8 mouse cellular contexts compared by ENCODE assay signal in genomic region chr4:87359483-87359882, GRCm38 (mm10).
DNase-seq lines count a peak whose midpoint lies in the region.

No protein-coding gene starts in this region.

- 39% methylated on average over 9 of the region's 9 CpGs for WGBS in heart, embryonic 10.5 days
- 50% methylated on average over 9 of the region's 9 CpGs for WGBS in embryonic facial prominence, embryonic 10.5 days

- 0 out of 2 replicates have a peak overlapping the region, but pooled peaks have one; percentile 22 for H3K27ac ChIP-seq in heart, embryonic 10.5 days
- H3K27ac ChIP-seq in embryonic facial prominence, embryonic 10.5 days (replicated peaks) = no peak overlapping the region

- no peaks in the 10 kb centered on the region for H3K9me3 ChIP-seq in heart, embryonic 10.5 days
- H3K9me3 ChIP-seq in embryonic facial prominence, embryonic 10.5 days = no peaks in the 10 kb centered on the region

- intact Hi-C loops in heart, postnatal 25 days (cut with DNase I) = no loop called here

- H3K36me3 ChIP-seq in heart, embryonic 10.5 days = no peaks in the 10 kb centered on the region
- no peaks in the 10 kb centered on the region for H3K36me3 ChIP-seq in embryonic facial prominence, embryonic 10.5 days (replicated peaks)

- DNase-seq in heart, embryonic 10.5 days (ENCODE audit: low spot score) = peak; percentile 77
- DNase-seq in heart, postnatal 25 days (ENCODE audit: low spot score) = no peak
- peak; percentile 66 for DNase-seq in adrenal gland, postnatal 10 days
- peak; percentile 43 for DNase-seq in embryonic facial prominence, embryonic 10.5 days (ENCODE audit: low spot score)
- DNase-seq in kidney, postnatal 10 days = peak; percentile 76
- peak; percentile 23 to 31 for DNase-seq in lung, adult 18-20 months
- DNase-seq in right cerebral cortex, postnatal 4 days = peak; percentile 51
- DNase-seq in urinary bladder, postnatal 10 days (ENCODE audit: low spot score) = no peak

- H3K27me3 ChIP-seq in heart, embryonic 10.5 days (ENCODE audit: insufficient read depth, poor library complexity, severe bottlenecking) = no peaks in the 10 kb centered on the region
- no peaks in the 10 kb centered on the region for H3K27me3 ChIP-seq in embryonic facial prominence, embryonic 10.5 days (replicated peaks; ENCODE audit: low read depth, poor library complexity, severe bottlenecking)

- H3K4me1 ChIP-seq in heart, embryonic 10.5 days = peaks cover 10% of the 10 kb centered on the region; the same call in 1 of the 2 replicates
- peaks cover 5% of the 10 kb centered on the region for H3K4me1 ChIP-seq in embryonic facial prominence, embryonic 10.5 days

- H3K4me3 ChIP-seq in heart, embryonic 10.5 days = no peak overlapping the region
- no peak overlapping the region for H3K4me3 ChIP-seq in embryonic facial prominence, embryonic 10.5 days

Comparison
In these comparisons a context has a peak if more than half of its experiments do, and no peak if none do; other contexts are left out.
1. DNase-seq: peak in heart, embryonic 10.5 days (single experiment), adrenal gland, postnatal 10 days (single experiment), embryonic facial prominence, embryonic 10.5 days (single experiment), kidney, postnatal 10 days (single experiment), lung, adult 18-20 months (2 of 2) and right cerebral cortex, postnatal 4 days (single experiment); none in heart, postnatal 25 days (single experiment) and urinary bladder, postnatal 10 days (single experiment).